Mouse (Mus musculus) hindlimb bud, embryonic 11.5 days (tissue): ENCODE data around the gene Lhfp.
"Not testable (repeated sequence)": the region's sequence is repeated elsewhere in the genome, so short reads cannot be mapped to it uniquely, and the experiment has no call there.

ENCODE experiments used
- DNase-seq: peaks from one replicate; pipeline ENCODE4 v3.0.0-alpha.2; 2012; ENCODE audit warnings: low read depth, low spot score; ENCODE audit errors: extremely low spot score

Lhfp gene

DNA sequence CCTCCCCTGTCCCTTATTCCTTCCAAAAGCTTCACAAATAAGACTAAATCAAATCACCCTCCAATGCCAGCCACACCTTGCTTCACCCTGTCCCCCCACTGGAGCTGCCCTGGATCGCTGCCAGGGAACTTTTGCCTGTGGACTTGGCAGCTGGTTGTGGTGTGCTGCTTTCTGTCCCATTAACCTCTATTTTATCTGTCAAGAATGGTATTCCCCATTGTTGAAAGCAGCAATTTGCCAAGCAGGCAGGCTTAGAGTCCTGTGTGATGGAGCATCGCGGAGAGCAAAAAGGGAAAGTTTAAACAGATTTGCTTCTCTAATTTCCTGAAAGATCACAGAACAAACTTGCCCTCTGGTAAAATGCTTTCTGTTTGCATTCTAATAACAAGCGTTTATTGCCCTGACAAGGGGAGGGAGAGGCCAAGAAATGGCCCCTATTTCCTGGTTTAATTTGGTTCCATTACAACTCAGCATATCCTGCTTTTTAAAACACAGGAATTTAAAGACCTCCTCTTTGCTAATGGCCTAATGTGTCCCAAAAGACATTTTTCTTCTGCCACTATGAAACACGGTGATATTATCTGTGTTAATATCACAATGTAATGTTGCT is 212.0 kb downstream of the Lhfp start:
- DNase-seq = no peak

DNA sequence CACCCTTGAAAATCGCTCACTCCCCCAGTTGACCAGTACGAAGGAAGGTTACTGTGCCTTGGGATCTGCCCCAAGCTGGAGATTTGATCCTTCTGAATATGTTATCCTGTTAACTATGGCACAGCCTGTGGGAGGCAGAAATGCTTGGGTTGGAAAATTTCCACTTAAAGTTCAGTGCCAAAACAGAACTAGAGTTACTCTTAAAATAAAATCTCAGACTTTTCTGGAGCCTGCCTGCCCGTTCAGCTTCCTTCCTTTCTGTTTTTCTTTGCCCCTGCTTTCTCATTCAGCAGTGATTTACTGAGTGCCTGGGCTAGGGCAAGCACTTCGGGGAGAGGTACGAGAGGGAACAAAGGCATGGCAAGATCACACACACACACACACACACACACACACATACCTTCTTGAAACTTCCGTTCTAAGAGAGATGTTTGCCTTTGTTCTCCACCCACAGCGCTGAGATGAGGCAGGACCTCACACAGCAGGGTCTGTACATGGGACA is 217.4 kb downstream of the Lhfp start:
- DNase-seq = no peak

DNA sequence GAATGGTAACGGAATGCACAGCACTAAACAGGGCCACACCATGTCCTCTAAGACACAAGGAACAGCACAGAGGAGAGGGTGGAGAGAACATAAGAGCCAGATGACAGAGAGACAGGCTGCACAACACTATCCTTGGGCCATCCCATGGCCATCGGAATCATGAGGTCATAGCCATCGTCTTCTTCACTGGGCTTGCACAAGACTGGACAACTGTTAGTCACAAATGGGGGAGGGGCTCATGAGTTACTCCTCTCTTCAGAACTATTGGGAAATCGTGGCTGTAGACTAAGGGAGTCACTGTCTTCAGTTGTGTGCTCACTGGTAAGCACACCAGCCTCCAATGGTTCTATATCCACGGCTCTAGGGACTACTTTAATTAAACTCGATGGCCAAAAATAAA is 224.8 kb downstream of the Lhfp start:
- DNase-seq = no peak

- no peak for DNase-seq
Measured at GRCm38 (mm10) chr3:53267046-53267445, 225.7 kb downstream of the Lhfp start.

- no peak for DNase-seq
Measured at GRCm38 (mm10) chr3:53273220-53273619, 231.9 kb downstream of the Lhfp start.

GRCm38 (mm10) chr3:53277993-53278392 is 236.7 kb downstream of the Lhfp start:
- no peak for DNase-seq

- not testable (repeated sequence) for DNase-seq
Measured at GRCm38 (mm10) chr3:53282005-53282404, 240.7 kb downstream of the Lhfp start.

GRCm38 (mm10) chr3:53284023-53284422 is 242.7 kb downstream of the Lhfp start:
- DNase-seq = no peak

- DNase-seq = no peak
Measured at GRCm38 (mm10) chr3:53284471-53285177, 243.3 kb downstream of the Lhfp start.

- no peak for DNase-seq
Measured at GRCm38 (mm10) chr3:53288662-53289061, 247.3 kb downstream of the Lhfp start.

GRCm38 (mm10) chr3:53289589-53290219 is 248.4 kb downstream of the Lhfp start:
- DNase-seq = no peak

DNA sequence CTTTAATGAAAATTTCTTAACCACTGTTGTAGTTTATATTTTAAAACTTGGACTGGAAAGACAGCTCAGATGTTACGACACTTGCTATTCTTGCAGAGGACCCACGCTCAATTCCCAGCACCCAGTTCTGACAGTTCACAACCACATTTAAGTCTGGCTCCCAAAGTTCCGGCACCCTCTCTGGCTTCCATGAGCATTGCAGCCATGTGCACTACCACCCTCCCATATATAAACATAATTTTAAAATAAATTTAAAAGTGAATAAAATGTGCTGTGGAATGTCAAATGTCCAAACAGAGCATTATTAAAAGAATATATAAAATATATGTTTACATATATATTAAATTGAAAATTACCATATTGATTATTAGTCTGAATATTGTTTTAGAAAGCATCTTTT is 249.9 kb downstream of the Lhfp start:
- DNase-seq = no peak

GRCm38 (mm10) chr3:53291945-53292344 is 250.6 kb downstream of the Lhfp start:
- no peak for DNase-seq

GRCm38 (mm10) chr3:53292474-53292873 is 251.1 kb downstream of the Lhfp start:
- no peak for DNase-seq

DNA sequence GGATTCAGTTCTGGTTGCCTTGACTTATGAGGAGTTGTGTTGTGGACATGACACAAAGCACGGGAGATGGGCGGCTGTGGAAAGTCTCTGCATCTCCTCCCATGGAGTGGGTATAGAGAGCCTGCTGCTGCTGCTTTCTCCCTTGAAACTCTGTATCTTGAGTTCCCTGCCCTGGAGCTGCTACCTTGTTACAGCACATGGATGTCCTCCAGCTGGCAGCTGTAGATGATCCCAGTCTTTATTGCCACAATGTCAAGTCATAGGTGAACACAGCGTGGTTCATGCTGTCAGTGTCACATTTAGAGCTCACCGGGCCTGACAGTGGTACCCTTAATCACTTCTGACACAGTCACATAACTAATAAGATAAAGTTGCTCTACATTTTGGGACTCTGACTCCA is 251.7 kb downstream of the Lhfp start:
- no peak for DNase-seq

GRCm38 (mm10) chr3:53293901-53294433 is 252.6 kb downstream of the Lhfp start:
- peak; percentile 52 for DNase-seq

DNA sequence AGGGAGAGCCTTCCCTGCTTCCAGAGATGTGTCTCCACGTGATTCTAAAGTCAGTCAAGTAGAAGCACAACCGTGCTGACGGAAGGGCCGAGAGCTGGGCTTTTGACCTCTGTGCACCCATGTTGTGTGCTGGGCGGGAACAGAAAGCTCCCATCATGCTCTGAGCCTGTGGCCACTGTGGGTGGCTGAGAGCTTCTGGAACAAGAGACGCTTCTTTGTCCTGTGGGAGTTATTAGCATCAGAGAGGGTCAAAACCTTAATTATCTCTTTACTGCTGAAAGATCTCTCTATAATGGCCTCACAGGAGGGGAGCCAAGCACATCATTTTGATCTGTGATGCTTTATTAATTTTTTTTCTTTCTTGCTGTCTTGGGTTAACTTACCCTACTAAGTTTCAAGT is 253.5 kb downstream of the Lhfp start:
- DNase-seq = no peak

GRCm38 (mm10) chr3:53301866-53302265 is 260.5 kb downstream of the Lhfp start:
- no peak for DNase-seq

- DNase-seq = no peak
Measured at GRCm38 (mm10) chr3:53304123-53304900, 263.0 kb downstream of the Lhfp start.

DNA sequence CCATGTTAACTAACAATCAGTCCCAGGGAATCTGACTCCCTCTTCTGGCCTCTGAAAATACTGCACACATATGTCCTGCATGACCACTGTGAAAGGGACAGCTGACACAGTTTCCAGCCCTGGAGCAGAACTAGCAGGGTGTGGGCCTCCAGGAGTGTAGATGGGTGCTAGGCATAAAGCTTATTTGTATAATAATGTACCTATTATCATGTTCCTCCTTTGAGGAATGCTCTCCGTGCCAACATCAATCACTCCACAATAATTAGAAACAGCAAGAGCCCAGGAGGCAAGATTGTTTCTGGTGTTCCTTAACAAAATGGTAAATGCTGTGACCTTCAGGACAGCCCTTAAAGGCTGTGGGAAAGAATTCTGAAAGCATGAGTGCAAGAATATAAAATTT is 264.5 kb downstream of the Lhfp start:
- DNase-seq = no peak

DNA sequence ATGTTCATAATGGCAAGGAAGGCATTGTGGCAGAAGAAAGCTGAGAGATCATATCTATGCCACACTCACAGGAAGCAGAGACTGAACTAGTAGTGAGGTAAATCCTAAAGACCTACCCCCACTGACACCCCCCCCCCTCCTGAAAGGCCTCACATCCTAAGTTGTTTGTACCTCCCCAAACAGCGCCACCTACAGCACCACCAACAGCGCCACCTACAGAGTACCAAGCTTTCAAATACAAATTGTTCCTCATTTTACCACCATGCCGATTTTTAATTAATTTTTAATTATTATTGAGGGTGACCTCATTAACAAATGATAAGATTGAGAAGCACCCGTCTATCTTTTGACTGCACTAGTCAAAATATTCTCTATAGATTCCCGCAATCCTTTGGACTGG is 267.3 kb downstream of the Lhfp start:
- no peak for DNase-seq
